8 mouse cellular contexts compared by ENCODE assay signal in the genomic region with DNA sequence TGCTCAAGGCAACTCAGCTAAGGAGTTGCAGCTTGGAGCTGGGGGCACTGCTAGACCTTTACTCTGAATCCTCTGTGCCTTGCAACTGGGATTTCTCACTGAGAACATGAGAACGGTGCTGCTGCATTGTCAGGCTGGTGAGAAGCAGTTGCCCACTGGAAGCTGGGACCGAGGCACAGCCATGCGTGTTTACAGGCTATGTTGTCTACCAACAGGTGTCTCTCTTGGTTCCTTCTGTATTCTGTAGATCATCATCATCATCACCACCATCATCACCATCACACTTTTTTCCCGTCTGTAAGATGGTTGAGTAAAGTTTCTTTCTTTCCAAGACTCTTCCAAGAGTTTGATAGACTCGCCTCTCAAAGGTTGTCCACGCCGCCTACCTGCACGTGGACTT. TPM values are rescaled to one million over a fixed set of nuclear protein-coding genes. Genes with fewer than 3 reads are reported as not detected.
DNase-seq lines count a peak whose midpoint lies in the region; ATAC-seq lines count a peak whose summit lies in the region.

A gene (plus strand): TSS at position 301 of the 400 bp plus-strand sequence.

- H3K9me3 ChIP-seq in erythroblast, embryonic 14.5 days (ENCODE audit: control insufficient read depth, low read length), result no peaks in the 10 kb centered on the region
- H3K9me3 ChIP-seq in megakaryocyte, embryonic 14.5 days, result no peaks in the 10 kb centered on the region

- DNase-seq in gastrocnemius, adult 8-10 months (ENCODE audit: low spot score in 2 of 2), result no peak
- no peak for DNase-seq in urinary bladder, adult 18-20 months (ENCODE audit: low spot score in 2 of 2)
- no peak for DNase-seq in thymus, postnatal 10 days (ENCODE audit: low spot score in 2 of 2)

- ATAC-seq in erythroblast, adult 5-6 weeks (replicated peaks; ENCODE audit: low FRiP score, poor library complexity, severe bottlenecking), result no peak
- ATAC-seq in activated CD4-positive, CD25-positive, alpha-beta regulatory T cell, adult 4 months, result no peak
- ATAC-seq in inflammation-experienced regulatory T-cells, adult 6 months, result no peak

- 0 out of 2 replicates have a peak, but pooled peaks cover 3% of the 10 kb centered on the region for H3K4me1 ChIP-seq in erythroblast, embryonic 14.5 days (ENCODE audit: control insufficient read depth)
- peaks cover 50% of the 10 kb centered on the region for H3K4me1 ChIP-seq in megakaryocyte, embryonic 14.5 days

- H3K27me3 ChIP-seq in erythroblast, embryonic 14.5 days (ENCODE audit: control insufficient read depth), result no peaks in the 10 kb centered on the region
- H3K27me3 ChIP-seq in megakaryocyte, embryonic 14.5 days (replicated peaks), result no peaks in the 10 kb centered on the region

- H3K36me3 ChIP-seq in erythroblast, embryonic 14.5 days (ENCODE audit: control insufficient read depth), result no peaks in the 10 kb centered on the region
- H3K36me3 ChIP-seq in megakaryocyte, embryonic 14.5 days (replicated peaks; ENCODE audit: low read length), result peaks cover 81% of the 10 kb centered on the region

- H3K4me3 ChIP-seq in erythroblast, embryonic 14.5 days (replicated peaks), result no peak within 1 kb of the TSS
- no peak within 1 kb of the TSS for H3K4me3 ChIP-seq in megakaryocyte, embryonic 14.5 days (replicated peaks)

RNA-seq across cellular contexts. Expression of the gene that starts here (rescaled TPM):
- polyA plus RNA-seq in erythroblast, embryonic 14.5 days (2012), result 10.5 and 13.6 TPM in 2 replicates
- 8.3 and 9.0 TPM in 2 replicates for total RNA-seq in erythroblast, adult 5-6 weeks (2015; ENCODE audit: low replicate concordance)
- total RNA-seq in erythroblast, adult 5-6 weeks (2017; ENCODE audit: low replicate concordance), result 16.3 and 17.7 TPM in 2 replicates
- 10 to 100 TPM; 32.3 to 36.5 TPM for polyA plus RNA-seq in activated CD4-positive, CD25-positive, alpha-beta regulatory T cell, adult 4 months (2017; shearing (Covaris generic))
- 100 to 1,000 TPM; 192 to 246 (median 237) TPM for total RNA-seq in gastrocnemius, adult 8-10 months (2022)
- 10 to 100 TPM; 26.3 to 30.5 (median 26.9) TPM for polyA plus RNA-seq in inflammation-experienced regulatory T-cells, adult 6 months (2017; shearing (Covaris generic))
- polyA plus RNA-seq in megakaryocyte, embryonic 14.5 days (2012; ENCODE audit: insufficient read depth, low replicate concordance), result 27.7 and 31.8 TPM in 2 replicates

Comparison
In these comparisons a context has a peak if more than half of its experiments do, and no peak if none do; other contexts are left out.
1. RNA of the gene that starts here (total RNA-seq): 192 to 246 TPM in gastrocnemius, adult 8-10 months; 8.3 to 17.7 TPM in erythroblast, adult 5-6 weeks; every median in the first group is over 10 times any median in the second.